Mouse (Mus musculus): Measurements from ENCODE around the gene Tox2.

Tox2 gene

GRCm38 (mm10) chr2:163202884-163203634 is at the start of gene Tox2:
TSS of gene Tox2 (plus strand) at chr2:163203125.
- peak; percentile 85 for DNase-seq

DNA sequence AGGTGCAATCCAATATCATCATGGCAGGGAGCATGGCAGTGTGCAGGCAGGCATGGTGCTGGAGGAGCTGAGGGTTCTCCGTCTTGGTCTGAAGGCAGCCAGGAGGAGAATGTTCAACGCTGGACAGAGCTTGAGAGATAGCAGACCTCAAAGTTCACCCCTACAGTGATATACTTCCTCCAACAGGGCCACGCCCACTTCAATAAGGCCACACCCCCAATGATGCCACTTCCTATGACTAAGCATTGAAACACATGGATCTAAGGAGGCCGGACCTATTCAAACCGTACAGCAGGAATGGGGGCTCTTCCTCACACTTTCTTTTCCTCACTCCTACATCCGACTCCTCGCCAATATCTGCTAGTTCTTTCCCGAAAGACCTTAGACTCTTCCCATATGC is 48.3 kb upstream of the Tox2 start:
- DNase-seq = no peak

DNA sequence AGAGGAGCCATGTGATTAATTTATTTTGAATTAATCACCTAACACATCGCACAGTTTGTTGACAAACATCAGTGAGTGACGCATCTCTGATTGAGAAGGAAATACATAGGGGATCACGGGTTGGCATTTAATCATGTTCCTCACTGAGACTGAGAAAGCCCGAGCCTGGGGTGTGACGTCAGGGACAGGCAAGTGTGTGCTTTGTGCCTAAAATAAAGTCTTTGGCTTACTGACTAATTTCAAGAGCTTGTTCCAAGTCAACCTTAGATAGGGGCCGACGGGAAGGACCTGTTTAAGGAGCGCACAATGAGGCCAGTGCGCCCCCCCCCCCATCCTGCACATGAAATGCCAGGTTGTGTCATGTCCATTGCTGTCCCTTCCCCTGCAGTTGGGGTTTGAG is 43.9 kb upstream of the Tox2 start:
- DNase-seq = peak; percentile 53

- no peak for DNase-seq
Measured at GRCm38 (mm10) chr2:163164461-163164990, 38.4 kb upstream of the Tox2 start.

DNA sequence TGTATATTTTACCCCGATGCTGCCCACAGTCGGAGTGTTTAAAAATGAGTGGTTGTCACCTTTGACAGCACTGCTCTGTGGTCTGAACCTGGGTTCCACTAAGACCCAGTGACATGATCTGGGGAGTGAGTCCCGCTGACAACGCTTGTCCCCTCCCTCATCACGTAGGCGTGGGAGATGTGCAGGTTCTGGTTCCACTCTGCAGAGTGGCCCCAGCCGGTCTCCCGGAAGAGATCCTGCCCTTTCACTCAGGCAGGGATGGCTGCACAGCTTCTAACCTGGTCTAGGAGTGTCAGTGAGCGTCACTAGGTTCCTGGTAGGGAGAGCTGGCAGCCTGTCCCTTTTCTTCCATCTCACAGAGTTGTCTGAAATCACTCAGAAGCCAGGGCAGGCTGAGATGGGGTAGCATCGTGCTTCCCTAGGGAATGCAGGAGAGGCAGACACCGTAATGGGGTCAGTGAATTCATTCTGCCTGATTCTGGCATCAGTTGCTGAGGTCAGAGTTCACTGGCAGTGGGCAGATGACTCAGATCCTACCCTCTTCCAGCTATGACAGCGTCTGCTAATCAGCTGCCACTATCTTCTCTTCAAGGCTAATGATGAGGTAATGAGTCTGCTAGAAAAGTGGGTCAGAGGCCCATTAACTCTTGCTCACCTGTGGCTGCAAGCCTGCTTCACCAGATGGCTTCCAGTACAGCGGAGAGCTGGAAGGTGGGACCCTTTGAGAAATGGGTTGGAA is 36.7 kb upstream of the Tox2 start:
- no peak for DNase-seq

GRCm38 (mm10) chr2:163171891-163172290 is 31.0 kb upstream of the Tox2 start:
- no peak for DNase-seq

DNA sequence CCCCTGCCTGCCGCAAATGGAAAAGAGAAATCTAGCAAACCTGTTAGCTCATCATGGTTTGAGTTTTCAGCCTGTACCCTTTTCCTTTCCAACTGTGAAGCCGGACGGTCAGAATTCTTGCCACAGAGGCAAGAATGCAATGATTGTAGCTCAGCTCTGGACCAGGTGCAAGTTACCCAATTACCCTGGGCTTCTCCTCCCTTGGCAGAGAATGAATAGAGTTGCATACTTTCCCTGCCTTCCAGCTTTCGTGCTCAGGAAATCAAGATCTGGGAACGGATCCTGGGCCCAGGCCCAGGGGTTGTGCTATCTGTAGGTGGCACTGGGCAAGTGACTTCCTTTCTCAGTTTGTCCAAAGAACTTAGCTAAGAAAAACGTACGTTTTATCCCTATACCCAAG is 28.9 kb upstream of the Tox2 start:
- no peak for DNase-seq

GRCm38 (mm10) chr2:163175831-163176230 is 27.1 kb upstream of the Tox2 start:
- no peak for DNase-seq

GRCm38 (mm10) chr2:163176502-163176901 is 26.4 kb upstream of the Tox2 start:
- DNase-seq = no peak

DNA sequence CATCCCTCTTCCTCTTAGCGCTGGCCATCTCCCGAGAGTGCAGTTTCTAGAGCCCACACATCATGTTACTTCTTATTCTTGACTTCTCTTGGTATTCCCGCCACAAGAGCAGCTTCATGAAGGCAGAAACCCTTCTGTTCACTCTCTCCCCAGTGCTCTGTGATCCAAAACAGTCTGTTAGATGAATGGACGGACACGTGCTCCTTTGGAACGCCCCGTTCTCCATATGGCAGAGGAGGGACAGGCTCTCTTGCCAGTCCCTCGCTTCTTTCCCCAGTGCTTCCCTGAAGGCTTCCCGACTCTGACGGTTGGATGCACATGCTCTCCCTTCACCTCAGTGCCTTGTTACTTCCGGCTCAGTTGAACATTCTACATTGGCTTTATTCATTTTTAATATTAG is 15.4 kb upstream of the Tox2 start:
- no peak for DNase-seq

- no peak for DNase-seq
Measured at GRCm38 (mm10) chr2:163189596-163189995, 13.3 kb upstream of the Tox2 start.

DNA sequence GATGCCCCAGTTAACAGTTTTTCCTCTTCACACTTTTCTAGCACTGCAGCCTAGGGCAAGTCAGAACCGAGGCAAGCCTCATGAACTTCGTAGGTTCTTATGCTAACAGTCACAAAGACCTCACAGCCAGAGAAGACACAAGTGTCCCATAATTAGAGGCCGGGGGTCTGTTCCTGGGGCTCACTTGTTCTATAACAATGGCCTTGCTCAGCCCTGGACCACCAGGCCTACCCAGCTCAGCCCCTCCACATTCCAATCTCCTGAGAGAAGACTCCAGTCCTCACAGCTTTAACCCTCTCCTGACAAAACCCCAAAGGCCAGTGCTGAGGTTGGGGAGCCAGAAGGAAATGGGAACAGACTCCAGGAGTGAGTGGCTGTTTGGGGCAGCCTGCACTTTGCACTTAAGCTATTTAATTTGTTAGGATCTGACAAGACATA is 12.9 kb upstream of the Tox2 start:
- DNase-seq = no peak

DNA sequence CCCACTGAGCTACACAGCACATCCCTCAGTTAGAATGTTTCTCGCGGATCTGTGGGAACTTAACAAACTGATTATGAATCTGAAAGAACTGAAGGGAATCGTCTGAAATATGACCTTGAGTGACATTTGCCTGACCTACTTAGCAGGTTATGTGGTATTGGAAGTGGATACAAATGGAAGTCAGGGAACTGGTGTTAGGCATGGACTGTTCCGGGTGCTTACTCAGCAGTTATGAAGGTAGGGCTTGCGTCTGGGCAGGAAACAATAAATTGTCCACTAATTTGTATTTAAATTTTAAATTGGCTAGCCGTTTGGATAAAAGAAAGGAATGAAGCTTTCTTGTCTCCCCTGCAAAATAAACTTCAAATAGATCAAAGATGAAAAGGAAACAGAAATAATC is 10.4 kb upstream of the Tox2 start:
- no peak for DNase-seq

- no peak for DNase-seq
Measured at GRCm38 (mm10) chr2:163194015-163194414, 8.9 kb upstream of the Tox2 start.

DNA sequence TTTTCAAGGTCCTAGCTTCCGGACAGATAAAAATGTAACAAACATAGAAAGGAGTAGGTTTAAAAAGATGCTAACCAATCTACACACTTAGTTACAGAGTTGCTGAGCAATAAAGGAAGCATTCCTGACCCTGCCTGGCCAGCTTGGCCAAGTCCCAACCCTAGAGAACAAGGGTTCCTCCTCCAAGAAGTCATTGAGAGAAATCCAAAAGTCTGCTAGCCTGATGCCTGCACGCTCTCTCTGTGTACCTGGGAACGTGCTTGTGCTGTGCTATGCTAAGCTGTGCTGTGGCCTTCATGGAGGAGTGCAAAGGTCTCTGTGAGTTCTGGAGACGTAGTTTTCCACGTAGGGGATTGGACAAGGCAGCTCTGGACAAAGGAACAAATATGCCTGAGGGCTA is 8.4 kb upstream of the Tox2 start:
- DNase-seq = no peak

- DNase-seq = no peak
Measured at GRCm38 (mm10) chr2:163195106-163195833, 7.7 kb upstream of the Tox2 start.

DNA sequence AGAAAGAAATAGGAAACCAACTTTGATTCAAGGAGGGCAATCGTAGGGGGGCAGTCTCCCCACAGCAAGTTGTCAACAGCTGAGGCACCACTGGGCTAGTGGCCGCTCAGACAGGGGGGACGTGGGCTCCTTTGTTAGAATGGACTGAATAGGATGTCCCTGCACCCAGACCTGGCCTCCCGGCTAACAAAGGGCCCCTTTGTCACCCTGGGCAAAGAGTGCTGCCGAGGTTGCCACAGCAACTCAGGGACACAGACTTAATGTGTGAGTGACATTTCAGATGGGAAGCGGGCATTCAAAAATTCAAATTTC is 7.1 kb upstream of the Tox2 start:
- DNase-seq = no peak

DNA sequence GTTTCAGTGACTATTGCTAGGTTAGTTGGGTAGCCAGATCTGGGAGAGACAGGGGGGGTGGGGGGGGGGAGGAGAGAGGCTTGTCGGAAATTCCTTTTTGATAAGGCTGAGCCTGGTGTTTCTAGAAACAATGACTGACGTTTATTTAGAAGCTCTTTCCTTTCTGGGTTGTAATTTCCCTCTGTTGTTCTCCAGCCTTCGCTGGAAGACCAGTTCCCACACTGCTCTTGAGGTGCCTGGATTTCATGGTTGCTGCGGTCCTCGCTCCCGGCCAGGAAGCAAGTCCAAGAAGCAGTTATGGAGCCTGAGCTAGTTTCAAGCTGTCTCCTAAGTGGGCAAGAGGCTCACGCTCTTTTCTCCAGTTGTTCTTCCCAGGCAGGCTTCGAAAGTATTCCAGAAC is 1.0 kb upstream of the Tox2 start:
- no peak for DNase-seq

- DNase-seq = no peak
Measured at GRCm38 (mm10) chr2:163202553-163202883, 407 bp upstream of the Tox2 start.

DNA sequence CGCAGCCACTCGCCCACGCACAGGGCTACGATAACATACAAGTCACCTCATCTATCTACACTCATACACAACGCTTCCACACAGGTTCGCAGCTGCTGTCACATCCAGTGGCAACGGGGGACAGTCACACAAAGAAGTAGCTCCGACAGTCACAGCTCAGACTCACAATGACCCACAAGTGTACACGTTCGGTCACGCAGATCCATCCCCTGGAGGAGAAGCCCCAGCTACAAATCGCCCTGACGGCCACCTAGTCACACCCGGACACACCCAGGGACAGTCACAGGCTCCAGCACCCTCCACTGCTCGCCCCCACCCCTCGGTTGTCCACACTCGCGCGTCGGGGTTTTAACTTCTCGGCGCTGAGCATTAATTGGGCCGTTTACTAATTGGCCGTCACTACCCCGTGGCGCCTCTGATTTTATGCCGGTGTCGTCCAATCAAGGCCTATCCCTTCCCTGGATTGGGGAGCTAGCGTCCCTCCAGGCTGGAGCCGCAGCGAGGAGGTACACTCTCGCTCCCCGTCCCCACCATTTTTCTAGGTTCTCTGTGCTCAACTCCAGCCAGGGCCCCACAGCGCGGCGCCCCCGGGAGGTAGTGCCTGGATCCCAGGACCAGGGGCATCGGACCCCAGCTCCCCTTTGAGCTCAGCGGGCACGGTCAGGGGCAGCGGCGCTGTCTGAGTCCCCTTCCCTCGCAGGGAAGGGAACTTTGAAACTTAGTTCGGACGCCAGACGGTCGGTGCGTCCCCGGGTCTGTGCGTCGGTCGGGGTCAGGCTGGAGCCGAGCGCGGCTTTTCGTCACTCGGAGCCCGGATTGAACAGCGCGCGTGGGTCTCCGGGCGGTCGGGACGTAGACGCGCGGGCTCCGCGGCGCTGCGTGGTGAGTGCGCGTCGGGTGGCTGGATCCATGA is 966 bp downstream of the Tox2 start:
- no peak for DNase-seq

- no peak for DNase-seq
Measured at GRCm38 (mm10) chr2:163204548-163205261, 1.8 kb downstream of the Tox2 start.

- DNase-seq = no peak
Measured at GRCm38 (mm10) chr2:163205262-163205647, 2.3 kb downstream of the Tox2 start.

Measured in right cerebral cortex, adult 18-20 months (tissue).